Mouse (Mus musculus) CH12.LX (cell line): ENCODE data around the gene Ncor2. TPM values are rescaled to one million over a fixed set of nuclear protein-coding genes. Genes with fewer than 3 reads are reported as not detected.

Source experiments
- DNase-seq: peaks from one replicate; pipeline ENCODE4 v3.0.0-alpha.2; 2013; ENCODE audit errors: extremely low read depth
- H3K27ac ChIP-seq: 2 replicates; pipeline ENCODE4 v1.5.1; 2012; ENCODE audit warnings: low read depth, mild to moderate bottlenecking, control low read depth, moderate library complexity; ENCODE audit not compliant: insufficient read depth
- H3K27me3 ChIP-seq: replicated peaks from 2 replicates; pipeline ENCODE3; 2012; ENCODE audit warnings: inconsistent platforms
- H3K36me3 ChIP-seq, 2 experiments: replicated peaks in 1 of 2; 2 replicates each; pipeline versions ENCODE3 to v1.6.1; 2012; ENCODE audit warnings: inconsistent platforms in 1 of 2, low read length in 1 of 2, mild to moderate bottlenecking in 1 of 2, mixed read lengths in 1 of 2, moderate library complexity in 1 of 2; ENCODE audit not compliant: control insufficient read depth in 1 of 2, insufficient read depth in 1 of 2
- H3K4me1 ChIP-seq, 2 experiments: 2 replicates each; pipeline ENCODE4 v1.6.1; 2012; ENCODE audit warnings: inconsistent platforms in 1 of 2, moderate library complexity in 1 of 2; ENCODE audit not compliant: insufficient read depth in 2 of 2, control insufficient read depth in 1 of 2
- H3K4me2 ChIP-seq: 2 replicates; pipeline ENCODE4 v1.6.1; 2012; ENCODE audit warnings: low read depth, mild to moderate bottlenecking, control low read depth; ENCODE audit not compliant: poor library complexity, insufficient read depth, severe bottlenecking
- H3K4me3 ChIP-seq, 3 experiments: fragments of 150-350 bp in 1 of 3; sonication (generic) in 1 of 3; replicated peaks in 1 of 3; 2 replicates each; pipeline versions ENCODE3 to v1.5.1; 2011 to 2012; ENCODE audit warnings: low read depth in 2 of 3, low read length in 2 of 3, mild to moderate bottlenecking in 2 of 3, moderate library complexity in 2 of 3, control low read depth in 1 of 3, improper control_type of control experiment in 1 of 3, inconsistent platforms in 1 of 3, mixed read lengths in 1 of 3; ENCODE audit not compliant: poor library complexity in 1 of 3
- H3K79me2 ChIP-seq: replicated peaks from 2 replicates; pipeline ENCODE4 v1.6.1; 2012; ENCODE audit warnings: mild to moderate bottlenecking, moderate library complexity; ENCODE audit not compliant: control insufficient read depth, poor library complexity, insufficient read depth, severe bottlenecking; ENCODE audit errors: extremely low read depth
- H3K9ac ChIP-seq: 2 replicates; pipeline ENCODE4 v1.6.1; 2012; ENCODE audit warnings: low read depth, mild to moderate bottlenecking, control low read depth, moderate library complexity; ENCODE audit not compliant: insufficient read depth
- H3K9me3 ChIP-seq: replicated peaks from 2 replicates; pipeline ENCODE3; 2012; ENCODE audit warnings: low read length, inconsistent platforms, mixed read lengths
- BHLHE40 ChIP-seq: IDR thresholded peaks from 2 replicates; pipeline ENCODE4 v1.6.1; 2011; ENCODE audit warnings: mild to moderate bottlenecking, low read depth, low read length, improper control_type of control experiment
- CTCF ChIP-seq, 2 experiments: IDR thresholded peaks in 1 of 2; conservative IDR thresholded peaks in 1 of 2; 2 replicates each; pipeline ENCODE4 v1.5.1; 2011 to 2012; ENCODE audit warnings: low read depth in 2 of 2, low read length in 2 of 2, improper control_type of control experiment in 1 of 2, inconsistent platforms in 1 of 2, mild to moderate bottlenecking in 1 of 2, moderate library complexity in 1 of 2
- ETS1 ChIP-seq: conservative IDR thresholded peaks from 2 replicates; pipeline ENCODE4 v1.6.1; 2012; ENCODE audit warnings: low read depth, mild to moderate bottlenecking, inconsistent platforms, low read length, improper control_type of control experiment, moderate library complexity
- HCFC1 ChIP-seq: IDR thresholded peaks from 2 replicates; pipeline ENCODE4 v1.6.1; 2012; ENCODE audit warnings: low read depth, mild to moderate bottlenecking, inconsistent platforms, low read length, improper control_type of control experiment
- KAT2A ChIP-seq: IDR thresholded peaks from 2 replicates; pipeline ENCODE4 v1.6.1; 2012; ENCODE audit warnings: low read length, improper control_type of control experiment, inconsistent platforms; ENCODE audit not compliant: insufficient replicate concordance
- MAFK ChIP-seq: IDR thresholded peaks from 2 replicates; pipeline ENCODE4 v1.6.1; 2011; ENCODE audit warnings: low read length, improper control_type of control experiment; ENCODE audit not compliant: insufficient replicate concordance
- MAX ChIP-seq: IDR thresholded peaks from 2 replicates; pipeline ENCODE4 v1.6.1; 2011; ENCODE audit warnings: low read length, improper control_type of control experiment
- MAZ ChIP-seq: IDR thresholded peaks from 2 replicates; pipeline ENCODE4 v1.6.1; 2012; ENCODE audit warnings: low read depth, mild to moderate bottlenecking, inconsistent platforms, low read length, improper control_type of control experiment, moderate library complexity
- MYC ChIP-seq: IDR thresholded peaks from 2 replicates; pipeline ENCODE4 v1.6.1; 2011; ENCODE audit warnings: low read depth, mild to moderate bottlenecking, improper control_type of control experiment, low read length
- NELFE ChIP-seq: IDR thresholded peaks from 2 replicates; pipeline ENCODE4 v1.6.1; 2011; ENCODE audit warnings: low read depth, low read length, improper control_type of control experiment
- NRF1 ChIP-seq: IDR thresholded peaks from 2 replicates; pipeline ENCODE4 v1.6.1; 2014; ENCODE audit warnings: low read depth, mild to moderate bottlenecking, inconsistent platforms, low read length, improper control_type of control experiment, moderate library complexity
- POLR2AphosphoS2 ChIP-seq: IDR thresholded peaks from 2 replicates; pipeline ENCODE4 v1.6.1; 2011; ENCODE audit warnings: low read depth, low read length, improper control_type of control experiment
- RCOR1 ChIP-seq: conservative IDR thresholded peaks from 2 replicates; pipeline ENCODE4 v1.6.1; 2012; ENCODE audit warnings: low read depth, mild to moderate bottlenecking, inconsistent platforms, low read length, improper control_type of control experiment
- ZC3H11A ChIP-seq: IDR thresholded peaks from 2 replicates; pipeline ENCODE4 v1.6.1; 2012; ENCODE audit warnings: low read depth, mild to moderate bottlenecking, inconsistent platforms, low read length, improper control_type of control experiment
- dilution Hi-C: fragments of 300-500 bp; cut with MboI; formaldehyde crosslinking; loops from 2 replicates; pipeline ENCODE4 v1.14.3; 2020; ENCODE audit warnings: low sequenced_read_pairs; ENCODE audit not compliant: extremely low pct_unique_long_range_greater_than_20kb, extremely low pct_ligation_motif_present
- in situ Hi-C: fragments of 300-500 bp; cut with MboI; formaldehyde crosslinking; loops from 3 replicates; pipeline ENCODE4 v1.14.3; 2019; ENCODE audit warnings: low sequenced_read_pairs, low pct_ligation_motif_present, low pct_unique_long_range_greater_than_20kb, mixed read lengths
- polyA plus RNA-seq: library from polyadenylated mRNA; unstranded; fragments of >175 nt; gene quantifications from 2 replicates; pipeline ENCODE4 v1.2.1, GENCODE M21; 2012; ENCODE audit warnings: low read depth; ENCODE audit not compliant: insufficient read length
- total RNA-seq, 2 experiments: library from RNA; depleted of rRNA; stranded (reverse); fragments of 300-350 nt in 1 of 2; fragments of >200 nt in 1 of 2; gene quantifications; 2 replicates each; pipeline ENCODE4 v1.2.3; 2012 to 2014

Gene Ncor2
- total and polyA plus RNA-seq, 3 experiments, result 3.9 to 44.7 (median 10.8) TPM

- H3K9ac ChIP-seq, result no peak overlapping the region
- H3K27ac ChIP-seq, result no peak overlapping the region
- TF ChIP-seq KAT2A (no peak), RCOR1 (no peak), MAFK (no peak), BHLHE40 (no peak), ETS1 (no peak), MYC (no peak), MAZ (no peak), MAX (no peak), HCFC1 (no peak), NELFE (no peak), ZC3H11A (no peak), NRF1 (no peak), CTCF (conservative IDR thresholded peaks at IDR 0.05 in 1 of 2, IDR thresholded peaks at IDR 0.05 in 1 of 2; ENCODE audit: low read depth in 2 of 2, low read length in 2 of 2) (no peak), POLR2AphosphoS2 (no peak)
- dilution Hi-C loops, result no loop called here
- no peaks in the 10 kb centered on the region for H3K9me3 ChIP-seq
- H3K4me1 ChIP-seq, result peaks cover 18 to 67% of the 10 kb centered on the region in 2 experiments
- in situ Hi-C loops, result loop anchor here (10.0 kb wide), 1 partner anchor 52 kb away; no protein-coding TSS in a partner anchor
- no peak overlapping the region for H3K4me3 ChIP-seq
- DNase-seq, result no peak
- 0 out of 2 replicates have a peak overlapping the region, but pooled peaks have one; percentile 77 for H3K4me2 ChIP-seq
- H3K36me3 ChIP-seq, result peaks cover 0 to 34% of the 10 kb centered on the region in 2 experiments
- H3K27me3 ChIP-seq, result no peaks in the 10 kb centered on the region
- H3K79me2 ChIP-seq, result peaks cover 53% of the 10 kb centered on the region
Measured at GRCm38 (mm10) chr5:125176864-125177263, 2.2 kb downstream of the Ncor2 start.

- Histone ChIP-seq H3K27me3 (no peaks in the 10 kb centered on the region), H3K27ac (no peak overlapping the region), H3K9me3 (no peaks in the 10 kb centered on the region), H3K79me2 (peaks cover 53% of the 10 kb centered on the region), H3K4me2 (no peak overlapping the region), H3K36me3 (peaks cover 0 to 35% of the 10 kb centered on the region in 2 experiments), H3K9ac (no peak overlapping the region), H3K4me1 (peaks cover 18 to 70% of the 10 kb centered on the region in 2 experiments), H3K4me3 (no peak overlapping the region)
- DNase-seq, result no peak
- TF ChIP-seq MAZ, result no peak
- in situ Hi-C loops (loop anchor here (10.0 kb wide), 1 partner anchor 52 kb away; no protein-coding TSS in a partner anchor), dilution Hi-C loops (no loop called here)
Measured at GRCm38 (mm10) chr5:125176370-125176766, 2.7 kb downstream of the Ncor2 start.
